Mouse (Mus musculus): ENCODE data around the gene Olfr1085. TPM values are rescaled to one million over a fixed set of nuclear protein-coding genes. Genes with fewer than 3 reads are reported as not detected.
"Not testable (repeated sequence)": the region's sequence is repeated elsewhere in the genome, so short reads cannot be mapped to it uniquely, and the experiment has no call there.

The Olfr1085 gene
- not detected in 2 replicates for polyA plus RNA-seq (2015; fragmentation: Nextera tagmentation; extraction: Ambion mirVana)

- no peak within 1 kb of the TSS for H3K4me3 ChIP-seq (ENCODE audit: low read length)
- H3K9ac ChIP-seq (ENCODE audit: low read length) = no peak within 1 kb of the TSS
- no peaks in the 10 kb centered on the region for H3K36me3 ChIP-seq (ENCODE audit: control insufficient read depth, insufficient read depth)
- H3K4me1 ChIP-seq (ENCODE audit: control insufficient read depth, insufficient read depth, low read length) = no peaks in the 10 kb centered on the region
- no peak within 1 kb of the TSS for H3K27ac ChIP-seq (ENCODE audit: low read length)
- no peak for ATAC-seq (replicated peaks; ENCODE audit: extremely low read depth, insufficient read depth, low FRiP score)
- 22% methylated on average over 1 of the region's 1 CpGs for WGBS
- H3K9me3 ChIP-seq (replicated peaks; ENCODE audit: control insufficient read depth, low read length) = no peaks in the 10 kb centered on the region
- no peaks in the 10 kb centered on the region for H3K27me3 ChIP-seq (ENCODE audit: control insufficient read depth, insufficient read depth, low read length)
- H3K4me2 ChIP-seq (ENCODE audit: low read depth, low read length) = no peak within 1 kb of the TSS
These were observed at the start of gene Olfr1085 for GRCm38 (mm10) chr2:86661919-86662318. Gene Olfr1085, minus strand, starts transcription at chr2:86662019.

GRCm38 (mm10) chr2:86698295-86698694, 36.5 kb upstream of the Olfr1085 start, which contains the start of gene Olfr1087:
Gene Olfr1087, minus strand, starts transcription at chr2:86698395.
- no peak for ATAC-seq (replicated peaks; ENCODE audit: extremely low read depth, insufficient read depth, low FRiP score)

GRCm38 (mm10) chr2:86679992-86680391, 18.2 kb upstream of the Olfr1085 start, which contains the start of gene Olfr1086:
Gene Olfr1086, minus strand, starts transcription at chr2:86680092.
- no peak within 1 kb of the TSS for H3K9ac ChIP-seq (ENCODE audit: low read length)
- no peak within 1 kb of the TSS for H3K4me3 ChIP-seq (ENCODE audit: low read length)
- H3K4me2 ChIP-seq (ENCODE audit: low read depth, low read length) = no peak within 1 kb of the TSS
- WGBS = 67% methylated on average over 2 of the region's 2 CpGs
- no peak for ATAC-seq (replicated peaks; ENCODE audit: extremely low read depth, insufficient read depth, low FRiP score)
- no peaks in the 10 kb centered on the region for H3K9me3 ChIP-seq (replicated peaks; ENCODE audit: control insufficient read depth, low read length)
- H3K27me3 ChIP-seq (ENCODE audit: control insufficient read depth, insufficient read depth, low read length) = no peaks in the 10 kb centered on the region
- no peaks in the 10 kb centered on the region for H3K36me3 ChIP-seq (ENCODE audit: control insufficient read depth, insufficient read depth)
- H3K4me1 ChIP-seq (ENCODE audit: control insufficient read depth, insufficient read depth, low read length) = no peaks in the 10 kb centered on the region
- no peak within 1 kb of the TSS for H3K27ac ChIP-seq (ENCODE audit: low read length)

More at GRCm38 (mm10) chr2:86698295-86698694, 36.5 kb upstream of the Olfr1085 start, which contains the start of gene Olfr1087:
- no peaks in the 10 kb centered on the region for H3K4me1 ChIP-seq (ENCODE audit: control insufficient read depth, insufficient read depth, low read length)
- no peak within 1 kb of the TSS for H3K4me2 ChIP-seq (ENCODE audit: low read depth, low read length)
- no peak within 1 kb of the TSS for H3K9ac ChIP-seq (ENCODE audit: low read length)
- no peak within 1 kb of the TSS for H3K4me3 ChIP-seq (ENCODE audit: low read length)
- no peak within 1 kb of the TSS for H3K27ac ChIP-seq (ENCODE audit: low read length)
- no peaks in the 10 kb centered on the region for H3K9me3 ChIP-seq (replicated peaks; ENCODE audit: control insufficient read depth, low read length)
- no peaks in the 10 kb centered on the region for H3K27me3 ChIP-seq (ENCODE audit: control insufficient read depth, insufficient read depth, low read length)
- no peaks in the 10 kb centered on the region for H3K36me3 ChIP-seq (ENCODE audit: control insufficient read depth, insufficient read depth)

GRCm38 (mm10) chr2:86639625-86640024, 22.2 kb downstream of the Olfr1085 start, which contains the start of gene Olfr1084:
Gene Olfr1084, minus strand, starts transcription at chr2:86639725.
- not testable (repeated sequence) for H3K4me2 ChIP-seq (ENCODE audit: low read depth, low read length); H3K4me1 ChIP-seq (ENCODE audit: control insufficient read depth, insufficient read depth, low read length); ATAC-seq (replicated peaks; ENCODE audit: extremely low read depth, insufficient read depth, low FRiP score); H3K27ac ChIP-seq (ENCODE audit: low read length); H3K27me3 ChIP-seq (ENCODE audit: control insufficient read depth, insufficient read depth, low read length); H3K4me3 ChIP-seq (ENCODE audit: low read length); H3K9ac ChIP-seq (ENCODE audit: low read length); H3K36me3 ChIP-seq (ENCODE audit: control insufficient read depth, insufficient read depth); H3K9me3 ChIP-seq (replicated peaks; ENCODE audit: control insufficient read depth, low read length)
- 70% methylated on average over 1 of the region's 1 CpGs for WGBS

Other genes starting within 250 kb of the Olfr1085 start
- not detected in 2 replicates for gene Olfr1061, start 248.0 kb downstream of the Olfr1085 start, polyA plus RNA-seq (2015; fragmentation: Nextera tagmentation; extraction: Ambion mirVana)
- not detected in 2 replicates for gene Olfr1062, start 235.3 kb downstream of the Olfr1085 start, polyA plus RNA-seq (2015; fragmentation: Nextera tagmentation; extraction: Ambion mirVana)
- not detected in 2 replicates for gene Olfr1065, start 211.4 kb downstream of the Olfr1085 start, polyA plus RNA-seq (2015; fragmentation: Nextera tagmentation; extraction: Ambion mirVana)
- not detected in 2 replicates for gene Olfr1066, start 205.8 kb downstream of the Olfr1085 start, polyA plus RNA-seq (2015; fragmentation: Nextera tagmentation; extraction: Ambion mirVana)
- gene Olfr228, start 174.6 kb downstream of the Olfr1085 start, polyA plus RNA-seq (2015; fragmentation: Nextera tagmentation; extraction: Ambion mirVana) = not detected in 2 replicates
- gene Olfr1076, start 153.6 kb downstream of the Olfr1085 start, polyA plus RNA-seq (2015; fragmentation: Nextera tagmentation; extraction: Ambion mirVana) = not detected in 2 replicates
- not detected in 2 replicates for gene Olfr1079, start 119.5 kb downstream of the Olfr1085 start, polyA plus RNA-seq (2015; fragmentation: Nextera tagmentation; extraction: Ambion mirVana)
- gene Olfr1080, start 103.8 kb downstream of the Olfr1085 start, polyA plus RNA-seq (2015; fragmentation: Nextera tagmentation; extraction: Ambion mirVana) = not detected in 2 replicates
- not detected in 2 replicates for gene Olfr1082, start 63.1 kb downstream of the Olfr1085 start, polyA plus RNA-seq (2015; fragmentation: Nextera tagmentation; extraction: Ambion mirVana)
- gene Olfr1084, start 22.3 kb downstream of the Olfr1085 start, polyA plus RNA-seq (2015; fragmentation: Nextera tagmentation; extraction: Ambion mirVana) = not detected in 2 replicates
- not detected in 2 replicates for gene Olfr1086, start 18.1 kb upstream of the Olfr1085 start, polyA plus RNA-seq (2015; fragmentation: Nextera tagmentation; extraction: Ambion mirVana)
- not detected in 2 replicates for gene Olfr1087, start 36.4 kb upstream of the Olfr1085 start, polyA plus RNA-seq (2015; fragmentation: Nextera tagmentation; extraction: Ambion mirVana)
- not detected in 2 replicates for gene Olfr1089, start 71.7 kb upstream of the Olfr1085 start, polyA plus RNA-seq (2015; fragmentation: Nextera tagmentation; extraction: Ambion mirVana)
- gene Olfr1090, start 97.0 kb upstream of the Olfr1085 start, polyA plus RNA-seq (2015; fragmentation: Nextera tagmentation; extraction: Ambion mirVana) = not detected in 2 replicates
- gene Olfr1093, start 120.5 kb upstream of the Olfr1085 start, polyA plus RNA-seq (2015; fragmentation: Nextera tagmentation; extraction: Ambion mirVana) = not detected in 2 replicates
- gene Olfr141, start 148.0 kb upstream of the Olfr1085 start, polyA plus RNA-seq (2015; fragmentation: Nextera tagmentation; extraction: Ambion mirVana) = not detected in 2 replicates
- not detected in 2 replicates for gene Olfr1094, start 162.6 kb upstream of the Olfr1085 start, polyA plus RNA-seq (2015; fragmentation: Nextera tagmentation; extraction: Ambion mirVana)
- not detected in 2 replicates for gene Olfr1095, start 189.7 kb upstream of the Olfr1085 start, polyA plus RNA-seq (2015; fragmentation: Nextera tagmentation; extraction: Ambion mirVana)
- gene Gm13723, start 212.8 kb upstream of the Olfr1085 start, polyA plus RNA-seq (2015; fragmentation: Nextera tagmentation; extraction: Ambion mirVana) = not detected in 2 replicates
- gene Olfr1097, start 230.2 kb upstream of the Olfr1085 start, polyA plus RNA-seq (2015; fragmentation: Nextera tagmentation; extraction: Ambion mirVana) = not detected in 2 replicates